Mouse (Mus musculus): ENCODE data around the gene Chst11. TPM values are rescaled to one million over a fixed set of nuclear protein-coding genes. Genes with fewer than 3 reads are reported as not detected.

The Chst11 gene
- polyA plus RNA-seq, 1 experiment from 2014 or later, result 2.5 TPM

DNA sequence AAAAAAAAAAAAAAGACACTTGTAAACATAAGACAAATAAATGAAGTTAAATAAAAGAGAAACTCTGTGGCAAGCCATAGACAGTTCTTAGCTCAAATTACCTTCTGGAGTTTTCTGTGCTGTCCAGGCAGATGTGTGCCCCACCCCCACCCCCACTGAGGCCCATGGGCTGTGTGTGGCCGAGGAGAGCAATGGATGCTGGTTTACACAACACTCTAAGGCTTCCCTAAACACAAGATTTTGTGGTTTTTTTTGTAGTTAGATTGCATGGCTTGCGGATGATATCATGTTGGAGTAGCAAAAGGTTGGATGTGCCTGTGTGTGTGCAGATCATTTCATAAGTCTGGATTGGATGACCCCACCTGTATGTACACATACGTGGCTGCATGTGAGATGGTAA lies 235.5 kb downstream of the Chst11 start:
- WGBS, result 88% methylated on average over 3 of the region's 3 CpGs
- no peaks in the 10 kb centered on the region for H3K36me3 ChIP-seq
- ATAC-seq (ENCODE audit: low FRiP score), result no peak

DNA sequence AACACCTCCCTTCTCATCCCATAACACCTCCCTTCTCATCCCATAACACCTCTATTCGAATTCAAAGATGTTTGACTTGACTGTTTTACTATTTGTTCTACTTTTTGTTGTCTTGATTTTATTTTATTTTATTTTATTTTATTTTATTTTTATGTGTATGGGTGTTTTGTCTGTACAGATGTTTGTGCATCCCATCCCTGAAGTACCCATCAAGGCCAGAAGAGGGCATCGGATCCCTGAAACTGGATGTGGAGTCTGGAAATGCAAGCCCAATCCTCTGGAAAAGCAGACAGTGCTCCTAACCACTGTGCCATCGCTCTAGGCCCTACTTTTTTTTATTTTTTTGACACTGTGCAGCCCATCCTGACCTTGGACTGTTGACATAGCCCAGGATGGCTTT lies 239.7 kb downstream of the Chst11 start:
- Histone ChIP-seq H3K9me3 (replicated peaks) (no peaks in the 10 kb centered on the region), H3K4me2 (replicated peaks) (no peak overlapping the region), H3K4me1 (no peaks in the 10 kb centered on the region), H3K27me3 (no peaks in the 10 kb centered on the region), H3K27ac (no peak overlapping the region), H3K4me3 (no peak overlapping the region), H3K36me3 (no peaks in the 10 kb centered on the region), H3K9ac (no peak overlapping the region)
- ATAC-seq (ENCODE audit: low FRiP score), result no peak
- WGBS, result 50% methylated on average over 3 of the region's 3 CpGs

More for the DNA sequence above, 235.5 kb downstream of the Chst11 start:
- Histone ChIP-seq H3K9me3 (replicated peaks) (no peaks in the 10 kb centered on the region), H3K4me2 (replicated peaks) (no peak overlapping the region), H3K9ac (no peak overlapping the region), H3K4me1 (no peaks in the 10 kb centered on the region), H3K27ac (no peak overlapping the region), H3K27me3 (no peaks in the 10 kb centered on the region), H3K4me3 (no peak overlapping the region)

DNA sequence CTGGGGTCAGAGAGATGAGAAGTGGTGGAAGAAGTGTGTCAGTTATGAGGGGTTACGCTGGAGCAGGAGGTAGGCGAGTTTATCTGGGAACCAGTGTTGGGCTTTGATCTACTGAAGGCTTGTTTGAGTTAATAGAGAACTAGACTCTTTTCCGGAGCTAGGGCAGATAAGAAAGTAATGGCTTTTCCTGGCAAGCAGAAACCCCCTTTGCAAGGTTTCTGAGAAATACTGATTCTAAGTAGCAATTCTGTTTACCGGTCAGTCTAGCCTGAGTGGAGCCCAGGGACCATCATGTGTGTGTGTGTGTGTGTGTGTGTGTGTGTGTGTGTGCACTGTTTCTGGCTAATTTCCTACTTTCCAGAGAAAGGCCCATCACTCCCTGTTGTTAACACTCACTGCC lies 243.3 kb downstream of the Chst11 start:
- Histone ChIP-seq H3K4me2 (replicated peaks) (no peak overlapping the region), H3K9ac (no peak overlapping the region), H3K27ac (no peak overlapping the region), H3K36me3 (no peaks in the 10 kb centered on the region), H3K9me3 (replicated peaks) (no peaks in the 10 kb centered on the region), H3K4me3 (no peak overlapping the region), H3K27me3 (no peaks in the 10 kb centered on the region), H3K4me1 (no peaks in the 10 kb centered on the region)
- ATAC-seq (ENCODE audit: low FRiP score), result no peak
- WGBS, result 91% methylated on average over 4 of the region's 4 CpGs

DNA sequence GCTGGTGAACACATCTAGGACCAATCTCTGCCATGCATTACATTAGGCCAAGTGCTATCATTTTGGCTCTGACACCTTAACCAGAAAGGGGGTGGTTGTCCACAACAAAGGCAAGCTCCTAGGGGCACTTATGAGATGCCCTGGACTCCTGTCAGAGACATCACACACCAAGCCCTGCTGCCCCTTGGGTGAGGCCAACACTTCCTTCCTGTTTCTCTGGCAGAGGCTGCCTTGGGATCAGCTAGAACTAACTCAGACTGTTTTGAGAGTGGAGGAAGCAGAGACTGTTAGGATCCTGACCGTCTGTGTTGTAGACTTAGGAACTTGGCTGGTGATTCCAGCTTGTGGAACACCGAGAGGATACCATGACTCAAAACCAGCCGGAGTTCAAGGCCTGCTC lies 248.7 kb downstream of the Chst11 start:
- H3K9me3 ChIP-seq (replicated peaks), result no peaks in the 10 kb centered on the region
- no peak overlapping the region for H3K4me2 ChIP-seq (replicated peaks)
- no peak overlapping the region for H3K4me3 ChIP-seq
- H3K36me3 ChIP-seq, result no peaks in the 10 kb centered on the region
- 89% methylated on average over 3 of the region's 3 CpGs for WGBS
- no peak overlapping the region for H3K9ac ChIP-seq
- peaks cover 4% of the 10 kb centered on the region; the same call in 1 of the 2 replicates for H3K27me3 ChIP-seq
- no peak overlapping the region for H3K27ac ChIP-seq
- H3K4me1 ChIP-seq, result 0 out of 2 replicates have a peak, but pooled peaks cover 6% of the 10 kb centered on the region
- ATAC-seq (ENCODE audit: low FRiP score), result no peak

DNA sequence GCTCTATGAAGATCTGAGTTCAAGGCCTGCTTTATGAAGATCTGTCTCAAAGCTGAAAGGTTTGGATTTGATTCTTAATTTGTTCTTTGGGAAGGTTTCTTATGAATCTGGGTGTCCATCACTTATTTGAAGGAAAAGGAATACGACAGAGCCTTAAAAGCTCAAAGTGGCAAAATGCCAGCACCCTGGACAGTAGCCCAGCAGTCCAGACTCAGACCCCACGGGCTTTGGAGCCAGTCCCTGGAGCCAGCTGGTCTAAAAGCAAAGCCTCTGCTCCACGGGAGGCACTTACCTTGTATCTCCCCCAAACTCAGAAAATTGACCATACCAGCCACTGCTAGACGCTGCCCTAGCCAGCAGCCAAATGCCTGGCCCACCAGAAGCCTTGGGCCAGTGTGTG lies 249.1 kb downstream of the Chst11 start:
- no peaks in the 10 kb centered on the region for H3K36me3 ChIP-seq
- WGBS, result 74% methylated on average over 4 of the region's 4 CpGs
- H3K9ac ChIP-seq, result no peak overlapping the region
- 0 out of 2 replicates have a peak, but pooled peaks cover 6% of the 10 kb centered on the region for H3K4me1 ChIP-seq
- no peak for ATAC-seq (ENCODE audit: low FRiP score)
- H3K27me3 ChIP-seq, result peaks cover 8% of the 10 kb centered on the region; the same call in 1 of the 2 replicates
- no peak overlapping the region for H3K27ac ChIP-seq
- no peak overlapping the region for H3K4me2 ChIP-seq (replicated peaks)
- H3K9me3 ChIP-seq (replicated peaks), result no peaks in the 10 kb centered on the region
- no peak overlapping the region for H3K4me3 ChIP-seq

DNA sequence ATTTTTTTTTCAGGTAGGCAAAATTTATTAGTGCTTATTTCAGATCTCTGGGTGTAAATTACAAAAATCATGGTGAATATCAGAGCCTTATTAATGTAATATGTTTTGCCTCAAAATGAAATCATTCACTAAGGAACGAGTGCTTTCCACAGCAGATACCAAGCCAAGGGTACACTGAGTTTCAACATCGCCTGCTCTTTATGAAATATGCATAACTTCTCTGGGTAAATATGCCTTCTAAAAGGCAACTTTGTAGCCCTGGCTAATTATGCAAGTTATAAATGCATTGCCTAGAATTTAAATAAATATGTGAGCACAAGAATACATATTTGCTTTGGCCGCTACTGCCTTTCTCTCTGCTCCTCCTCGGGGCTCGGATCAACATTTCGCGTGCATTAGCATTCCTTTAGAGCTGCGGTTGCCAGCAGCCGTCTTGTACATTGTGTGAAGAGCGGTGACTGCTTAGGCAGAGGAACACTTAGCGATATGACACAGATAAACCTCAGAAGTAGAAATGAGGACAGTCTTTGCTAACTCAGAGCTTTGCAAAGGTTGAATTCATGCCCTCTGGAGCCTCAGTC lies 256.9 kb downstream of the Chst11 start:
- Histone ChIP-seq H3K9me3 (replicated peaks) (no peaks in the 10 kb centered on the region), H3K4me1 (peaks cover 9% of the 10 kb centered on the region), H3K4me2 (replicated peaks) (no peak overlapping the region), H3K27me3 (peaks cover 7% of the 10 kb centered on the region; the same call in 1 of the 2 replicates), H3K9ac (no peak overlapping the region), H3K36me3 (no peaks in the 10 kb centered on the region), H3K4me3 (no peak overlapping the region), H3K27ac (no peak overlapping the region)
- ATAC-seq (ENCODE audit: low FRiP score), result no peak
- 46% methylated on average over 11 of the region's 11 CpGs for WGBS

DNA sequence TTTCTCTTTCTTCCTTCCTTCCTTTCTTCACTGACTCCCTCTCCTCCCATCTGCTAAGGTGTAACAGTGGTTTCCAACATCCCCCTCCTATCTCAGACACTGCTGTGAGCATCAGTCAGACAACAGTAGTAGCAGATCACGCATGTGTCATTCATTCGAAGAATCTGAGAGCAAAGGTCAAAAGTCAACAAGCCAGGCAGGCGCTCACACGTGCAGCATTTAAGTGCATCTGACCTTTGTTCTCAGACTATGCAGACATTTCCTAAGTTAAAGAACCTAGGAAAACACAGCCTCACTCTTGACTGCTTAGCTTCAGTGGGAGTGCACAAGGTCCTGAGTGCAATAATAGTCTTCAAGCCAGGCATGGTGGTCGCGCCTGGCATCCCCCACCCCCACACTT lies 258.8 kb downstream of the Chst11 start:
- Histone ChIP-seq H3K4me1 (peaks cover 9% of the 10 kb centered on the region), H3K4me3 (no peak overlapping the region), H3K9ac (no peak overlapping the region), H3K36me3 (no peaks in the 10 kb centered on the region), H3K4me2 (replicated peaks) (no peak overlapping the region), H3K27ac (no peak overlapping the region), H3K27me3 (peaks cover 3% of the 10 kb centered on the region; the same call in 1 of the 2 replicates), H3K9me3 (replicated peaks) (no peaks in the 10 kb centered on the region)
- ATAC-seq (ENCODE audit: low FRiP score), result no peak
- 40% methylated on average over 6 of the region's 6 CpGs for WGBS

Other genes starting within 250 kb of the Chst11 start
- 54.9 and 59.2 TPM in 2 replicates for gene Nfyb, start 221.4 kb upstream of the Chst11 start, polyA plus RNA-seq (2016; fragmentation: Nextera tagmentation; extraction: Ambion mirVana)
- gene Txnrd1, start 151.5 kb upstream of the Chst11 start, polyA plus RNA-seq (2016; fragmentation: Nextera tagmentation; extraction: Ambion mirVana), result 155 TPM in 2 replicates
- 0.53 and 0.59 TPM in 2 replicates for gene Eid3, start 118.9 kb upstream of the Chst11 start, polyA plus RNA-seq (2016; fragmentation: Nextera tagmentation; extraction: Ambion mirVana)